Mouse (Mus musculus) heart, postnatal 0 days (tissue): Measurements from ENCODE around the gene Golt1a. TPM values are rescaled to one million over a fixed set of nuclear protein-coding genes. Genes with fewer than 3 reads are reported as not detected.

Experiments used
- ATAC-seq: fragments of 200-750 bp; cut with Nextera tagmentation; 2 replicates; pipeline ENCODE4 v1.8.0; 2017; ENCODE audit warnings: low read depth, moderate number of reproducible peaks, moderate library complexity; ENCODE audit not compliant: insufficient read depth
- DNase-seq: peaks from one replicate; pipeline ENCODE4 v3.0.0-alpha.2; 2016; ENCODE audit warnings: low spot score
- H3K27ac ChIP-seq: fragments of 300-500 bp; sonication (generic); 2 replicates; pipeline ENCODE4 v1.5.1; 2014; ENCODE audit warnings: low read depth, mild to moderate bottlenecking
- H3K27me3 ChIP-seq: fragments of 300-500 bp; sonication (generic); 2 replicates; pipeline ENCODE4 v1.6.1; 2014; ENCODE audit warnings: low read length, mixed read lengths; ENCODE audit not compliant: control insufficient read depth, insufficient read depth
- H3K36me3 ChIP-seq: fragments of 300-500 bp; sonication (generic); replicated peaks from 2 replicates; pipeline ENCODE4 v1.6.1; 2014; ENCODE audit warnings: low read length, mixed read lengths; ENCODE audit not compliant: control insufficient read depth, insufficient read depth
- H3K4me1 ChIP-seq: fragments of 300-500 bp; sonication (generic); 2 replicates; pipeline ENCODE4 v1.6.1; 2014; ENCODE audit warnings: antibody characterized with exemption; ENCODE audit not compliant: control insufficient read depth, insufficient read depth
- H3K4me2 ChIP-seq: fragments of 300-500 bp; sonication (generic); 2 replicates; pipeline ENCODE4 v1.6.1; 2014; ENCODE audit warnings: low read depth, mild to moderate bottlenecking, low read length, moderate library complexity
- H3K4me3 ChIP-seq: fragments of 300-500 bp; sonication (generic); 2 replicates; pipeline ENCODE4 v1.5.1; 2014; ENCODE audit warnings: low read depth, low read length
- H3K9ac ChIP-seq: fragments of 300-500 bp; sonication (generic); replicated peaks from 2 replicates; pipeline ENCODE4 v1.6.1; 2014; ENCODE audit warnings: low read depth, low read length, mixed read lengths
- H3K9me3 ChIP-seq: fragments of 300-500 bp; sonication (generic); replicated peaks from 2 replicates; pipeline ENCODE4 v1.6.1; 2016; ENCODE audit warnings: low read length; ENCODE audit not compliant: control insufficient read depth
- CTCF ChIP-seq: IDR thresholded peaks from 2 replicates; pipeline ENCODE4 v1.5.1; 2016; ENCODE audit warnings: antibody characterized with exemption, control low read depth, low read depth
- EP300 ChIP-seq: IDR thresholded peaks from 2 replicates; pipeline ENCODE4 v1.6.1; 2016; ENCODE audit warnings: antibody characterized with exemption, low read depth
- WGBS: fragments of 180-500 bp; shearing (Covaris S2); extraction: QIAGEN DNeasy Blood & Tissue Kit; methylation state at CpG from one replicate; pipeline ENCODE4 v1.1.7; 2014; 5-methylcytosine and 5-hydroxymethylcytosine counted together
- polyA plus RNA-seq: library from polyadenylated mRNA; unstranded; fragments of >200 nt; fragmentation: Nextera tagmentation; extraction: Ambion mirVana; gene quantifications from 2 replicates; pipeline ENCODE4 v1.2.1, GENCODE M21; 2015
- total RNA-seq: library from RNA; depleted of rRNA; stranded (reverse); fragments of >200 nt; gene quantifications from 2 replicates; pipeline ENCODE4 v1.2.3, GENCODE M21; 2014; ENCODE audit warnings: low replicate concordance

The Golt1a gene
- total and polyA plus RNA-seq, 2 experiments from 2014 or later = not detected

- no peak overlapping the region for H3K4me2 ChIP-seq
- no peaks in the 10 kb centered on the region for H3K36me3 ChIP-seq
- H3K9me3 ChIP-seq = no peaks in the 10 kb centered on the region
- H3K9ac ChIP-seq = no peak overlapping the region
- peaks cover 28% of the 10 kb centered on the region for H3K27me3 ChIP-seq
- H3K4me1 ChIP-seq = peaks cover 29% of the 10 kb centered on the region
- TF ChIP-seq EP300 (no peak), CTCF (no peak)
- 58% methylated on average over 10 of the region's 10 CpGs for WGBS
- H3K27ac ChIP-seq = no peak overlapping the region
- no peak overlapping the region for H3K4me3 ChIP-seq
- DNase-seq (no peak), ATAC-seq (no peak)
Observed at GRCm38 (mm10) chr1:133366951-133367605, 57.5 kb downstream of the Golt1a start.

GRCm38 (mm10) chr1:133367606-133368488, 58.2 kb downstream of the Golt1a start:
- ATAC-seq (peak; percentile 25; the same call in 1 of the 2 replicates), DNase-seq (no peak)
- peak overlapping the region; percentile 38; the same call in 1 of the 2 replicates for H3K27ac ChIP-seq
- peaks cover 28% of the 10 kb centered on the region for H3K27me3 ChIP-seq
- H3K4me3 ChIP-seq = no peak overlapping the region
- no peak overlapping the region for H3K9ac ChIP-seq
- no peak overlapping the region for H3K4me2 ChIP-seq
- 17% methylated on average over 11 of the region's 11 CpGs for WGBS
- TF ChIP-seq EP300 (no peak), CTCF (no peak)
- H3K36me3 ChIP-seq = no peaks in the 10 kb centered on the region
- H3K4me1 ChIP-seq = peaks cover 29% of the 10 kb centered on the region
- no peaks in the 10 kb centered on the region for H3K9me3 ChIP-seq

- DNase-seq (no peak), ATAC-seq (no peak)
- no peak for TF ChIP-seq CTCF
- TF ChIP-seq EP300 = no peak
- 60% methylated on average over 10 of the region's 10 CpGs for WGBS
- H3K4me1 ChIP-seq = peaks cover 23% of the 10 kb centered on the region
- H3K27me3 ChIP-seq = peaks cover 23% of the 10 kb centered on the region
- H3K9ac ChIP-seq = no peak overlapping the region
- no peak overlapping the region for H3K4me2 ChIP-seq
- H3K27ac ChIP-seq = peak overlapping the region; percentile 38; the same call in 1 of the 2 replicates
- no peak overlapping the region for H3K4me3 ChIP-seq
- no peaks in the 10 kb centered on the region for H3K36me3 ChIP-seq
- H3K9me3 ChIP-seq = no peaks in the 10 kb centered on the region
Observed at GRCm38 (mm10) chr1:133368644-133369043, 59.0 kb downstream of the Golt1a start.

GRCm38 (mm10) chr1:133370352-133370751, 60.8 kb downstream of the Golt1a start:
- H3K4me2 ChIP-seq = no peak overlapping the region
- 69% methylated on average over 4 of the region's 4 CpGs for WGBS

GRCm38 (mm10) chr1:133371431-133371830, 61.8 kb downstream of the Golt1a start:
- Histone ChIP-seq H3K27ac (no peak overlapping the region), H3K9me3 (no peaks in the 10 kb centered on the region), H3K36me3 (no peaks in the 10 kb centered on the region), H3K4me1 (peaks cover 11% of the 10 kb centered on the region; the same call in 1 of the 2 replicates), H3K4me2 (no peak overlapping the region), H3K9ac (no peak overlapping the region), H3K4me3 (no peak overlapping the region), H3K27me3 (no peaks in the 10 kb centered on the region)
- TF ChIP-seq EP300 = no peak
- no peak for TF ChIP-seq CTCF
- DNase-seq (no peak), ATAC-seq (no peak)
- 78% methylated on average over 6 of the region's 6 CpGs for WGBS

More at GRCm38 (mm10) chr1:133370352-133370751, 60.8 kb downstream of the Golt1a start:
- Histone ChIP-seq H3K9me3 (no peaks in the 10 kb centered on the region), H3K4me1 (peaks cover 11% of the 10 kb centered on the region; the same call in 1 of the 2 replicates), H3K27ac (no peak overlapping the region), H3K27me3 (peaks cover 6% of the 10 kb centered on the region; the same call in 1 of the 2 replicates), H3K36me3 (no peaks in the 10 kb centered on the region), H3K9ac (no peak overlapping the region), H3K4me3 (no peak overlapping the region)
- TF ChIP-seq CTCF (no peak), EP300 (no peak)
- ATAC-seq (no peak), DNase-seq (no peak)
